Mouse (Mus musculus): ENCODE results near the gene Spo11. TPM values are rescaled to one million over a fixed set of nuclear protein-coding genes. Genes with fewer than 3 reads are reported as not detected.

Spo11 gene
- polyA plus RNA-seq, 1 experiment: 0.67 TPM

- H3K4me3 ChIP-seq (ENCODE audit: insufficient read depth, low read length): no peak overlapping the region
- no peak for TF ChIP-seq POLR2A (IDR thresholded peaks at IDR 0.05; ENCODE audit: extremely low read depth, insufficient read depth, low read length)
- TF ChIP-seq CTCF (IDR thresholded peaks at IDR 0.05; ENCODE audit: extremely low read depth, insufficient read depth, low read length): no peak
- no peak overlapping the region for H3K27ac ChIP-seq (ENCODE audit: insufficient read depth, low read length)
- H3K4me1 ChIP-seq (ENCODE audit: control insufficient read depth, insufficient read depth, low read length): no peaks in the 10 kb centered on the region
Measured at GRCm38 (mm10) chr2:172976661-172977238, 750 bp upstream of the Spo11 start.

- Histone ChIP-seq H3K27ac (ENCODE audit: insufficient read depth, low read length) (no peak overlapping the region), H3K4me1 (ENCODE audit: control insufficient read depth, insufficient read depth, low read length) (no peaks in the 10 kb centered on the region), H3K4me3 (ENCODE audit: insufficient read depth, low read length) (no peak overlapping the region)
- no peak for TF ChIP-seq POLR2A (IDR thresholded peaks at IDR 0.05; ENCODE audit: extremely low read depth, insufficient read depth, low read length)
- no peak for TF ChIP-seq CTCF (IDR thresholded peaks at IDR 0.05; ENCODE audit: extremely low read depth, insufficient read depth, low read length)
Measured at GRCm38 (mm10) chr2:172978131-172978633, 682 bp downstream of the Spo11 start.

GRCm38 (mm10) chr2:172979666-172980345 lies 2.3 kb downstream of the Spo11 start:
- Histone ChIP-seq H3K4me1 (ENCODE audit: control insufficient read depth, insufficient read depth, low read length) (no peaks in the 10 kb centered on the region), H3K27ac (ENCODE audit: insufficient read depth, low read length) (no peak overlapping the region), H3K4me3 (ENCODE audit: insufficient read depth, low read length) (no peak overlapping the region)
- TF ChIP-seq CTCF (IDR thresholded peaks at IDR 0.05; ENCODE audit: extremely low read depth, insufficient read depth, low read length) (no peak), POLR2A (IDR thresholded peaks at IDR 0.05; ENCODE audit: extremely low read depth, insufficient read depth, low read length) (no peak)

GRCm38 (mm10) chr2:172982776-172983561 lies 5.5 kb downstream of the Spo11 start:
- TF ChIP-seq POLR2A (IDR thresholded peaks at IDR 0.05; ENCODE audit: extremely low read depth, insufficient read depth, low read length) (no peak), CTCF (IDR thresholded peaks at IDR 0.05; ENCODE audit: extremely low read depth, insufficient read depth, low read length) (peak; percentile 37)
- Histone ChIP-seq H3K4me3 (ENCODE audit: insufficient read depth, low read length) (no peak overlapping the region), H3K27ac (ENCODE audit: insufficient read depth, low read length) (no peak overlapping the region), H3K4me1 (ENCODE audit: control insufficient read depth, insufficient read depth, low read length) (no peaks in the 10 kb centered on the region)

GRCm38 (mm10) chr2:172990161-172990560 lies 12.7 kb downstream of the Spo11 start:
- TF ChIP-seq POLR2A (IDR thresholded peaks at IDR 0.05; ENCODE audit: extremely low read depth, insufficient read depth, low read length): no peak
- no peak for TF ChIP-seq CTCF (IDR thresholded peaks at IDR 0.05; ENCODE audit: extremely low read depth, insufficient read depth, low read length)
- H3K4me3 ChIP-seq (ENCODE audit: insufficient read depth, low read length): no peak overlapping the region
- H3K4me1 ChIP-seq (ENCODE audit: control insufficient read depth, insufficient read depth, low read length): no peaks in the 10 kb centered on the region
- H3K27ac ChIP-seq (ENCODE audit: insufficient read depth, low read length): no peak overlapping the region

- no peak overlapping the region for H3K27ac ChIP-seq (ENCODE audit: insufficient read depth, low read length)
- no peak overlapping the region for H3K4me3 ChIP-seq (ENCODE audit: insufficient read depth, low read length)
- H3K4me1 ChIP-seq (ENCODE audit: control insufficient read depth, insufficient read depth, low read length): peaks cover 2% of the 10 kb centered on the region; the same call in 1 of the 2 replicates
- TF ChIP-seq POLR2A (IDR thresholded peaks at IDR 0.05; ENCODE audit: extremely low read depth, insufficient read depth, low read length) (no peak), CTCF (IDR thresholded peaks at IDR 0.05; ENCODE audit: extremely low read depth, insufficient read depth, low read length) (peak; percentile 96)
Measured at GRCm38 (mm10) chr2:172996207-172996606, 18.7 kb downstream of the Spo11 start.

GRCm38 (mm10) chr2:172997748-172998147 lies 20.2 kb downstream of the Spo11 start:
- TF ChIP-seq POLR2A (IDR thresholded peaks at IDR 0.05; ENCODE audit: extremely low read depth, insufficient read depth, low read length) (no peak), CTCF (IDR thresholded peaks at IDR 0.05; ENCODE audit: extremely low read depth, insufficient read depth, low read length) (no peak)
- H3K27ac ChIP-seq (ENCODE audit: insufficient read depth, low read length): no peak overlapping the region

GRCm38 (mm10) chr2:172998478-172998877 lies 21.0 kb downstream of the Spo11 start:
- Histone ChIP-seq H3K4me3 (ENCODE audit: insufficient read depth, low read length) (no peak overlapping the region), H3K4me1 (ENCODE audit: control insufficient read depth, insufficient read depth, low read length) (peaks cover 2% of the 10 kb centered on the region; the same call in 1 of the 2 replicates), H3K27ac (ENCODE audit: insufficient read depth, low read length) (no peak overlapping the region)
- TF ChIP-seq CTCF (IDR thresholded peaks at IDR 0.05; ENCODE audit: extremely low read depth, insufficient read depth, low read length) (no peak), POLR2A (IDR thresholded peaks at IDR 0.05; ENCODE audit: extremely low read depth, insufficient read depth, low read length) (no peak)

More at GRCm38 (mm10) chr2:172997748-172998147, 20.2 kb downstream of the Spo11 start:
- no peak overlapping the region for H3K4me3 ChIP-seq (ENCODE audit: insufficient read depth, low read length)
- H3K4me1 ChIP-seq (ENCODE audit: control insufficient read depth, insufficient read depth, low read length): peaks cover 2% of the 10 kb centered on the region; the same call in 1 of the 2 replicates

- peak within 1 kb of the TSS; percentile 26 for H3K4me3 ChIP-seq (ENCODE audit: insufficient read depth, low read length)
Measured at GRCm38 (mm10) chr2:172999630-173000284, 22.3 kb downstream of the Spo11 start, which contains the start of gene Rae1. Gene Rae1 (plus strand): TSS chr2:173000117.

More at GRCm38 (mm10) chr2:172999630-173000284, 22.3 kb downstream of the Spo11 start, which contains the start of gene Rae1:
- Histone ChIP-seq H3K4me1 (ENCODE audit: control insufficient read depth, insufficient read depth, low read length) (peaks cover 2% of the 10 kb centered on the region; the same call in 1 of the 2 replicates), H3K27ac (ENCODE audit: insufficient read depth, low read length) (no peak within 1 kb of the TSS)
- TF ChIP-seq CTCF (IDR thresholded peaks at IDR 0.05; ENCODE audit: extremely low read depth, insufficient read depth, low read length): peak; percentile 85
- TF ChIP-seq POLR2A (IDR thresholded peaks at IDR 0.05; ENCODE audit: extremely low read depth, insufficient read depth, low read length): peak; percentile 75; the same call in 1 of the 2 replicates

All from cortical plate, adult 2 months (tissue).